Mouse (Mus musculus) heart, adult 2 months (tissue): ENCODE measurements around the gene Zc3h8. TPM values are rescaled to one million over a fixed set of nuclear protein-coding genes. Genes with fewer than 3 reads are reported as not detected.

Experiments used
- DNase-seq, 2 experiments: peaks; one replicate each; pipeline ENCODE4 v3.0.0; 2021
- H3K27ac ChIP-seq: fragments of 200-600 bp; 2 replicates; pipeline ENCODE4 v1.8.1; 2022
- H3K27me3 ChIP-seq: fragments of 200-500 bp; 2 replicates; pipeline ENCODE4 v1.6.1; 2012; ENCODE audit warnings: mild to moderate bottlenecking, low read length, inconsistent platforms, mixed read lengths; ENCODE audit not compliant: control insufficient read depth, insufficient read depth
- H3K36me3 ChIP-seq: fragments of 200-500 bp; 2 replicates; pipeline ENCODE4 v1.6.1; 2012; ENCODE audit warnings: low read length, inconsistent platforms; ENCODE audit not compliant: control insufficient read depth, insufficient read depth
- H3K4me1 ChIP-seq: fragments of 200-500 bp; 2 replicates; pipeline ENCODE4 v1.6.1; 2011; ENCODE audit warnings: low read length; ENCODE audit not compliant: control insufficient read depth, insufficient read depth
- H3K4me3 ChIP-seq: fragments of 200-600 bp; 2 replicates; pipeline ENCODE4 v1.8.1; 2022
- H3K79me2 ChIP-seq: fragments of 200-500 bp; replicated peaks from 2 replicates; pipeline ENCODE4 v1.6.1; 2012; ENCODE audit warnings: mild to moderate bottlenecking, inconsistent platforms, low read length, moderate library complexity, mixed read lengths; ENCODE audit not compliant: control insufficient read depth, insufficient read depth
- H3K9ac ChIP-seq: fragments of 200-500 bp; 2 replicates; pipeline ENCODE4 v1.6.1; 2012; ENCODE audit warnings: low read depth, mild to moderate bottlenecking, control low read depth, inconsistent platforms, low read length, mixed read lengths
- CTCF ChIP-seq: fragments of 200-600 bp; IDR thresholded peaks from 2 replicates; pipeline ENCODE4 v1.8.1; 2022; ENCODE audit warnings: antibody characterized with exemption, mild to moderate bottlenecking, moderate library complexity
- EP300 ChIP-seq: fragments of 200-500 bp; IDR thresholded peaks from 2 replicates; pipeline ENCODE4 v1.6.1; 2011; ENCODE audit warnings: low read depth, low read length, control low read depth; ENCODE audit not compliant: insufficient read depth
- POLR2A ChIP-seq: fragments of 200-500 bp; IDR thresholded peaks from 2 replicates; pipeline ENCODE4 v1.6.1; 2011; ENCODE audit warnings: mild to moderate bottlenecking, low read depth, low read length, control low read depth; ENCODE audit not compliant: insufficient read depth
- WGBS: fragments of 180-500 bp; shearing (Covaris S2); methylation state at CpG from one replicate; pipeline ENCODE4 v1.1.7; 2018; 5-methylcytosine and 5-hydroxymethylcytosine counted together
- intact Hi-C: fragments of 180-260 bp; cut with DNase I; formaldehyde crosslinking; loops from one replicate; pipeline ENCODE4 v1.15.1; 2025
- microRNA-seq, 2 experiments: library from miRNA; unstranded; fragments of <30 nt; microRNA quantifications; one replicate each; pipeline ENCODE4 v1.2.0; 2021
- polyA plus RNA-seq: library from polyadenylated mRNA; depleted of rRNA; stranded (reverse); fragments of >200 nt; gene quantifications from 2 replicates; pipeline ENCODE4 v1.2.3, GENCODE M21; 2012; rRNA removed
- total RNA-seq, 2 experiments: library from RNA; stranded (reverse); gene quantifications; 2 replicates each; pipeline ENCODE4 v1.2.3; 2021

The Zc3h8 gene
- total and polyA plus RNA-seq, 3 experiments = 1.6 to 8.3 (median 5.9) TPM

DNA sequence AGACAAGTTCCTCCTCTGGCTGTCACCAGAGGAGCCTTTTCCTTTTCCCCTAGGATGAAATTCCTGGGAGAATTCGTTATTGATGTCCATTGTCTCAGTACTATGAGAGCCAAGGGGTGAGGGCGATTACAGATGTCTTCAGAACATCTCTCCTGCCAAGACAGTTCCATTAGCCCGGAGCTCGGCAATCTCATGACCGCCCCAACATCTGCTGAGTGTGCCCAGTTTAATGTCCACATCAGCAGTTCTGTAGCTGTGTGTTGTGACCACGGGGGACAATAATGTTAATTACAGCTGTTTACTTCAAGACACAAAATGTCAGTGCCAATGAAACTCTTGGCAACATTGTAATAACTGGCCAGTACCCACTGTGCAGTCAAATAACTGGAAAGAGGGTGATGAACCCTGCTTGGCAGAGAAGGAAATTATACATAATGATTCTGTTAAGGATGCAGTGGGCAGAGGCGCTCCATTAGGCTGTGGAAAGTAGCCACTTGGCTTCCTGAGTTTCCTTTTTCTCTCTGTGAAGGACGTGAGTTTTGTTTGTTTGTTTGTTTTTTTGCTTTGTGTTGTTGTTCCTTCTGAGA is 58.6 kb downstream of the Zc3h8 start:
- DNase-seq = no peak
- intact Hi-C loops = no loop called here
- H3K27ac ChIP-seq = no peak overlapping the region
- no peaks in the 10 kb centered on the region for H3K27me3 ChIP-seq
- H3K4me3 ChIP-seq = no peak overlapping the region
- no peaks in the 10 kb centered on the region for H3K79me2 ChIP-seq
- H3K9ac ChIP-seq = no peak overlapping the region
- 79% methylated on average over 8 of the region's 8 CpGs for WGBS
- TF ChIP-seq EP300 (no peak), POLR2A (no peak), CTCF (no peak)
- no peaks in the 10 kb centered on the region for H3K4me1 ChIP-seq
- no peaks in the 10 kb centered on the region for H3K36me3 ChIP-seq

DNA sequence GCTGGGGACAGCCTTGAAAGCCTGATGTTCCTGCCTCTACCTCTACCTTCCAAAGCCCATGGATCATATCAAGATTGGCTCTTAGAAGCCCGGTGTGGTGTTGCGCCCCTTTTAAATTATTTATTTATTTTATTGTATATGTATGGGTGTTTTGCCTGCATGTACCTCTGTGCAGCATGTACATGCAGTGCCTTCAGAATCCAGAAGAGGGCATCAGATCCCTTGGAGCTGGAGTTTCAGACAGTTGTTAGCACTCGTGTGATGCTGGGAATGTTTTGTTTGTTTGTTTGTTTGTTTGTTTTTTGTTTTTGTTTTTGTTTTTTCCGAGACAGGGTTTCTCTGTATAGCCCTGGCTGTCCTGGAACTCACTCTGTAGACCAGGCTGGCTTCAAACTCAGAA is 62.6 kb downstream of the Zc3h8 start:
- Histone ChIP-seq H3K36me3 (no peaks in the 10 kb centered on the region), H3K27ac (no peak overlapping the region), H3K79me2 (no peaks in the 10 kb centered on the region), H3K9ac (no peak overlapping the region), H3K27me3 (no peaks in the 10 kb centered on the region), H3K4me1 (no peaks in the 10 kb centered on the region), H3K4me3 (no peak overlapping the region)
- TF ChIP-seq CTCF = peak; percentile 53
- TF ChIP-seq POLR2A = no peak
- intact Hi-C loops = no loop called here
- no peak for DNase-seq
- WGBS = 71% methylated on average over 4 of the region's 4 CpGs

Small RNAs within 50 kb of the gene (microRNA-seq; reads per million reads assigned to microRNA genes)
- gene Gm22859 = 0 reads per million in 2 experiments

Other genes with a start within 250 kb of the Zc3h8 start
- gene Mertk, start 245.1 kb downstream of the Zc3h8 start, total RNA-seq = 1 to 10 TPM; 4.0 to 6.5 TPM
- 2.5 and 3.3 TPM in 2 replicates for gene Mertk, start 245.1 kb downstream of the Zc3h8 start, polyA plus RNA-seq
- 10 to 100 TPM; 20.8 to 21.6 TPM for gene Tmem87b, start 126.0 kb downstream of the Zc3h8 start, total RNA-seq
- 9.5 and 19.5 TPM in 2 replicates for gene Tmem87b, start 126.0 kb downstream of the Zc3h8 start, polyA plus RNA-seq
- gene Fbln7, start 81.1 kb downstream of the Zc3h8 start, total RNA-seq = under 1 TPM; 0.50 to 0.61 TPM
- 0.61 and 1.3 TPM in 2 replicates for gene Fbln7, start 81.1 kb downstream of the Zc3h8 start, polyA plus RNA-seq
- gene Zc3h6, start 23.3 kb upstream of the Zc3h8 start, total RNA-seq = 1 to 10 TPM; 3.1 to 4.7 TPM
- 1.3 and 1.4 TPM in 2 replicates for gene Zc3h6, start 23.3 kb upstream of the Zc3h8 start, polyA plus RNA-seq
- gene Gm10762, start 23.6 kb upstream of the Zc3h8 start, total RNA-seq = 10 to 100 TPM in 1 of 2 experiments, 1 to 10 TPM in 1; 8.4 to 12.3 TPM
- gene Gm10762, start 23.6 kb upstream of the Zc3h8 start, polyA plus RNA-seq = 8.3 and 8.9 TPM in 2 replicates
- not detected for gene Vinac1, start 104.1 kb upstream of the Zc3h8 start, total RNA-seq
- 0.06 TPM in 1 of 2 replicates, not detected in the other for gene Vinac1, start 104.1 kb upstream of the Zc3h8 start, polyA plus RNA-seq
- gene Ttl, start 121.9 kb upstream of the Zc3h8 start, total RNA-seq = 10 to 100 TPM; 19.0 to 19.1 TPM
- 8.8 and 12.9 TPM in 2 replicates for gene Ttl, start 121.9 kb upstream of the Zc3h8 start, polyA plus RNA-seq
- 10 to 100 TPM; 10.6 to 10.7 TPM for gene Polr1b, start 156.9 kb upstream of the Zc3h8 start, total RNA-seq
- gene Polr1b, start 156.9 kb upstream of the Zc3h8 start, polyA plus RNA-seq = 10.2 and 14.2 TPM in 2 replicates
- gene Chchd5, start 185.6 kb upstream of the Zc3h8 start, total RNA-seq = 10 to 100 TPM in 1 of 2 experiments, 1 to 10 TPM in 1; 9.8 to 10.3 TPM
- gene Chchd5, start 185.6 kb upstream of the Zc3h8 start, polyA plus RNA-seq = 22.0 and 22.5 TPM in 2 replicates